Mouse (Mus musculus): ENCODE measurements around the gene Slc38a9.

GRCm38 (mm10) chr13:112775856-112776255, 115.3 kb downstream of the Slc38a9 start:
- TF ChIP-seq ZNF384 (IDR thresholded peaks at IDR 0.05; ENCODE audit: low read depth, low read length) (no peak), HCFC1 (IDR thresholded peaks at IDR 0.05; ENCODE audit: borderline replicate concordance, insufficient read depth, low read length) (no peak), ZC3H11A (IDR thresholded peaks at IDR 0.05; ENCODE audit: borderline replicate concordance, low read depth, low read length) (no peak)
